Mouse (Mus musculus): ENCODE results near the gene Csf3r.

DNA sequence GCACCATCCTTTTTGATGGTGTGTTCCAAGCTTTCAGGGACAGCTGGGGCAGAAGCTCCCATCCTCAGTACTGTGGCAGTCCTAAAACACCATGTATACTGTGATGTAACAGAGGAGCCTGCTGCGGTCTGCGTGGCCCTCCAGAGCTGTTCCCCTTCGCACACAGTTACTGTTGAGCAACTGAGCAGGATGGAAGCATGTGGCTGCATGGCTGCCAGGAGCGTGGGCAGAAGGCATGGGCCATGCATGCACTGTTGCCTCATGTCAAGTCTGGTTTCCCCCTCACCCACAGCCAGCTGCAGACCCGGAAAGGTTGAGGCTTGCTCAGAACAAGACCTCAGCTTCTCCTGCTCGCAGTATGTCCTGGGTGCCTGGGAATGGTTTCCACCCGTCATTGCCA lies 40.9 kb downstream of the Csf3r start:
- TF ChIP-seq ZC3H11A (IDR thresholded peaks at IDR 0.05; ENCODE audit: borderline replicate concordance, low read depth, low read length) = no peak
- no peak for TF ChIP-seq CHD2 (IDR thresholded peaks at IDR 0.05; ENCODE audit: low read depth, low read length)
- no peak for TF ChIP-seq MAFK (IDR thresholded peaks at IDR 0.05; ENCODE audit: insufficient read depth, low read depth, low read length)
